Mouse (Mus musculus) spleen, adult 10 weeks (tissue): Measurements from ENCODE around the gene Cdc14b. TPM values are rescaled to one million over a fixed set of nuclear protein-coding genes. Genes with fewer than 3 reads are reported as not detected.

Experiments
- polyA plus RNA-seq: library from polyadenylated mRNA; stranded (reverse); fragments of 350-450 nt; fragmentation: Illumina TruSeq; extraction: RNeasy Lipid Tissue Mini Kit (QIAGEN cat#74804); gene quantifications from one replicate; pipeline ENCODE4 v1.2.3, GENCODE M21; 2015; ENCODE audit warnings: low replicate concordance; ENCODE audit not compliant: insufficient read depth

Gene Cdc14b
- polyA plus RNA-seq: 16.6 TPM

DNA sequence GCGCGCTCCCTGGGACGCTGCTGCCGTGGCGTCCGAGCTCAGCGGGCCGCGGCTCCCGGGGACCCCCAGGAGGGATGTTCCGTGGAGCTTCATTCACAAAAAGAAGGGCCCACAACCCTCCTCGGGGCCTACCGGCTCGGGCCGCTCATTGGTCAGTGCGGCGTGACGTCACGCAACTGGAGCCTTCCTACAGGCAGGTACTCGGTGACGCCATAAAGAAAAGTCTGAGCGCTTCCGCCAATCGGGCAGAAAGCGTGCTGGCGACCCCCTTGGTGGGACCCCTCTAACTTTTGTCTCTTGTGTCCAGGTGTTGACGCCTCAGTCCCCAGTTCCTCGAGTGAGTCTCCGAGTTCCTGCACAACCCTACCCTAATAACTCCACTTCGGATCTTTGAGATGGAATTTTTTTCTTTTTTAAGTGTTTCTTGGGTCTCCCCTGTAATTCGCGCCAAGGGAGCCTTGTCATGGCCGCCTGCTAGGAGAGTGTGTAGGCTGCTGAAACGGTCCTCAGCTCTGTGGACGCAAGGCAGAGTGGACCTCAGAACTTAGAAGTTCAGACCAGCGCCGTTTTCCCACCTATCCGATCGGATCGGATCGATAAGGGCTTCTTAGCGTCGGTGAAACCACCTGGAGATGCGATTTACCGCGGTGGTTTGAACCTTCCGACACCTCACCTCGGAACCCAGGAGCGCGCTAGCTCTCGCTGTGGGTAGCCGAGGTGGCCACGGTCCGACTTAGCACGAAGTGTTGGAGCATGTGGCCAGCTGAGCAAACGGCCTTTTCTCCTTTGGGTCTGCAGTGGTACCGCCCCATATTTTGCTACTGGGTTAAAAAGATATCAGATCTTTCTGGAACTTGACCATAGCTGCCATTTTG lies at the start of gene Cdc14b:
Gene Cdc14b (minus strand): TSS at position 412 of the 875 bp plus-strand sequence.

DNA sequence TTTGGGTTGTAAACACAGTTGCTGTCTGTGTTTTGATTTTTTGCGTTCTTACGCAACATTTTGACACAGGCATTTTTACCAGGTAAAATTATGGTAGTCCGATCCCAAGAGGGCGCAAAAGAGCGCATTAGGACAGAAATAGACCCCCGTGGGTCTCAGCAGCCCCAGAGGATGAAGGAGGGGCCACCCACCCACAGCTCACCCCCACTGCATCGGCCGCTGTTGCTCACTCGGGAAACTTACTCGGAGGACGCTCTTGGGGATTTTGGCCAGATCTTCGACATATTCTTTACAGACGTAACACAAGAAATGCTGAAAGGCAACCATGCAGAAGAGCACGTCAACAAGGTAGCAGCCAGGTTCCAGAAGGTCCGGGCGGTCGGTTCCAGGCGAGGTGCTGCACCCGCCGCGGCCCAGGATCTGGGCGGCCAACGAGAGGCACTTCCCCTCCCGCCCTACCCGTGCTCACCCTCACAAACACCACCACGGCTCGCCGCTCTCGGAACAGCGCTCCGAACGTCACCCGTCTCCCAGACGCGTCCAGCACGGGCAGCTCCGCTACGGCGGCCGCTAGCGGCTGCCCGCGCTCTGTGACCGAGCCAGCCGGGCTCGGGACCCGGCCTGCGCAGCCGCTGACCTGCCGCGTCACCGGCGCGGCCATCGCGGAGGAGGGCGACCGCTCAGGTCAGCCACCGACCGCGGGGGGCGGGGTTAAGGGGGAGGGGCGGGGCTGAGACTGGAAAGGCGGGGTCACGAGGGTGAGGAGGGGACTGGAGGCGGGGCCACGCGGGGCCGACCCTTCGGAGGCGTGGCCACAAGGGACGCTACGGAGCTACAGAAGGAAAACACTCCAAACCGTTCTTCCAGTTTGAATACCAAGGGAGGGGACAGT lies 37.2 kb upstream of the Cdc14b start, which contains the start of gene Aaed1:
Gene Aaed1 (minus strand): TSS at position 687 of the 892 bp plus-strand sequence.

DNA sequence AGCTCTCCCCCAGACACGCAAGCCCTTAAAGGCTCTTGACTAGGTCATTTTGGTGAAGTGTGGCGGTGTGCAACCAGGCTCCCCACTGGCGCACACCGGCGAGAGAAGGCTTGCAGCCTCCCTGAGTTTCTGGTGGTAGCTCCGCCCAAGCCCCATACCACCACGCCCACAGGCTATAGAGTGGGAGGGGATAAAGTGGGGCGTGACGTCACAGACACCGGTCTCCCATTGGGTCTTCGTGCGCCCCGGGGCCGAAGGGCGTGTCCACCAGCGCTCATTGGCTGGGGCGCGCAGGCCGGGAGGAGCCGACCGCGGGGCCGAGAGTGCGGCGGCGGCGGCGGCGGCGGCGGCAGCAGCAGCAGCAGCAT lies 113.6 kb downstream of the Cdc14b start, which contains the start of gene Habp4:
Gene Habp4 (plus strand): TSS at position 277 of the 368 bp plus-strand sequence.

DNA sequence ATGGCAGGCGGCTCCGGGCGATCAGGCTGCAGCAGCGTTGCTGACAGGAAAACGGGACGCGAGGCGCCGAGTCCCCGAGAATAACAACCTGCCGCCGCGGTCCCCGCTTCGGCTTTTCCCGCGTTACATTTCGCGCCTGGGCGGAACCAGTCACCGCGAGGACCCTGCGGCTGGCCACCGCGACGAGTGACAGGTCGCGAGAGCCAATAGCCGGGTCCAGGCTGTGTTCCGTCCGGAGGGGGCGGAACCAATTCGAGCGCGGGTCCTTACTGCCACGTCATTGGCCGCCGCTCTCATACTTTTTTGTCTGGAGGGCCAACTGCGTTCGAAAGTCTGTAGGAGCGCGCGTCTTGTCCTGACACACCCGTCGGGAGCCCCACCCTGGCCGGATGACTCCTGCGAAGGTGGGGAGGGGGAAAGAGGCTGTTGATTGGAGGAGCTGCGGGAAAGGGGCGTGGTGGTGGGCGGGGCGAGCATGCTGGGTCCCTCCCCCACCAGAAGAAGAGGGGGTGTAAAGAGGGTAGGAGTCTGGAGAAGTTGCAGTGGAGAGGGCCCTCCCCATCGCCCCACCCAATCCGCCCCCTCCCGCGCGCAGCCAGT lies 121.9 kb downstream of the Cdc14b start, which contains the start of gene Zfp367:
Gene Zfp367 (minus strand): TSS at position 120 of the 600 bp plus-strand sequence.

Other genes with a start within 250 kb of the Cdc14b start
- not detected for gene Hsd17b3, start 186.1 kb downstream of the Cdc14b start, polyA plus RNA-seq
- gene Slc35d2, start 145.9 kb downstream of the Cdc14b start, polyA plus RNA-seq: 18.2 TPM
- gene Zfp367, start 122.1 kb downstream of the Cdc14b start, polyA plus RNA-seq: 28.0 TPM
- 22.2 TPM for gene Habp4, start 113.5 kb downstream of the Cdc14b start, polyA plus RNA-seq
- gene Aaed1, start 37.4 kb upstream of the Cdc14b start, polyA plus RNA-seq: 40.1 TPM
- gene Ctsl, start 95.6 kb upstream of the Cdc14b start, polyA plus RNA-seq: 119 TPM
- 2.1 TPM for gene Cdk20, start 157.0 kb upstream of the Cdc14b start, polyA plus RNA-seq
- gene Fam240b, start 222.5 kb upstream of the Cdc14b start, polyA plus RNA-seq: not detected